Mouse (Mus musculus): Measurements from ENCODE around the gene Cln3. TPM values are rescaled to one million over a fixed set of nuclear protein-coding genes. Genes with fewer than 3 reads are reported as not detected.

Cln3 gene
- polyA plus RNA-seq, 1 experiment, result 3.6 TPM

DNA sequence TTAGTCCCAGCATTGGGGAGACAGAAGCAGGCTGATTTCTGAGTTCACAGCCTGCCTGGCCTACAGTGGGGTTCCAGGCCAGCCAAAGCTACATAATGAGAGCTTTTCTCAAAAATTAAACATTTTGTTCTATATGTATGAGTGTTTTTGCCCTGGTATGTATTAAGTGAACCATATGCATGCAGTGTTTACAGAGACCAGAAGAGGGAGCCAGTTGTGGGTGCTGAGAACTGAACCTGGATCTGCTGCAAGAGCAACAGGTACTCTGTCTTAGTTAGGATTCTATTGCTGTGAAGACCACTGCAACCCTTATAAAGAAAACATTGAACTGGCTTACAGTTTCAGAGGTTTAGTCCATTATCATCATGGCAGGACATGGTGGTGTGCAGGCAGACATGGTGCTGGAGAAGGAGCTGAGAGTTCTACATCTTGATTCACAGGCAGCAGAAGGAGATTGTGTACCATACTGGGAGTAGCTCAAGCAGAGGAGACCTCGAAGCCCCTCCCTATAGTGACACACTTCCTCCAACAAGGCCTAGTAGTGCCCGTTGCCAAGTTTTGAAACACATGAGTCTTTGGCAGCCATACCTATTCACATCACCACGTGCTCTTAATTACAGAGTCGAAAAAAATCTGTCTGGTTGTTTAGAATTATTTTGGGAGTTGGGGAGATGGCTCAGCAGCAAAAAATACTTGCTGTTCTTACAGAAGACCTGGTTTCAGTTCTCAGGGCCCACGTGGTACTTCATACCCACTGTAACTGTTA lies 47.6 kb downstream of the Cln3 start:
- no peak overlapping the region for H3K4me2 ChIP-seq (ENCODE audit: low read depth)
- H3K36me3 ChIP-seq (ENCODE audit: control insufficient read depth, insufficient read depth), result no peaks in the 10 kb centered on the region
- no peak overlapping the region for H3K4me3 ChIP-seq
- H3K27me3 ChIP-seq (ENCODE audit: control insufficient read depth, insufficient read depth, insufficient read length), result peaks cover 15% of the 10 kb centered on the region
- no peak overlapping the region for H3ac ChIP-seq (ENCODE audit: control insufficient read depth, insufficient read length)
- no peak for TF ChIP-seq REST (IDR thresholded peaks at IDR 0.05; ENCODE audit: insufficient read depth, insufficient read length)
- no peak for TF ChIP-seq POLR2A (IDR thresholded peaks at IDR 0.05; ENCODE audit: insufficient read length, low read depth)
- no peak for TF ChIP-seq TCF12 (IDR thresholded peaks at IDR 0.05; ENCODE audit: insufficient read depth, poor library complexity, severe bottlenecking)
- TF ChIP-seq CEBPB (IDR thresholded peaks at IDR 0.05; ENCODE audit: insufficient read depth, poor library complexity, severe bottlenecking), result no peak
- no peak for TF ChIP-seq MAX (IDR thresholded peaks at IDR 0.05; ENCODE audit: low read depth)
- no peak for TF ChIP-seq E2F4 (IDR thresholded peaks at IDR 0.05; ENCODE audit: insufficient read depth)
- no peak for TF ChIP-seq USF1 (IDR thresholded peaks at IDR 0.05; ENCODE audit: low read depth)
- TF ChIP-seq MYOD1 (IDR thresholded peaks at IDR 0.05; ENCODE audit: control insufficient read depth in 1 of 3, insufficient read length in 2 of 3, low read depth in 2 of 3), result no peak
- TF ChIP-seq SRF (IDR thresholded peaks at IDR 0.05; ENCODE audit: control insufficient read depth, insufficient read length, low read depth), result no peak
- no peak for TF ChIP-seq POLR2AphosphoS2 (IDR thresholded peaks at IDR 0.05; ENCODE audit: insufficient read length, low read depth)
- H3K79me2 ChIP-seq (ENCODE audit: control insufficient read depth, insufficient read depth), result no peaks in the 10 kb centered on the region

DNA sequence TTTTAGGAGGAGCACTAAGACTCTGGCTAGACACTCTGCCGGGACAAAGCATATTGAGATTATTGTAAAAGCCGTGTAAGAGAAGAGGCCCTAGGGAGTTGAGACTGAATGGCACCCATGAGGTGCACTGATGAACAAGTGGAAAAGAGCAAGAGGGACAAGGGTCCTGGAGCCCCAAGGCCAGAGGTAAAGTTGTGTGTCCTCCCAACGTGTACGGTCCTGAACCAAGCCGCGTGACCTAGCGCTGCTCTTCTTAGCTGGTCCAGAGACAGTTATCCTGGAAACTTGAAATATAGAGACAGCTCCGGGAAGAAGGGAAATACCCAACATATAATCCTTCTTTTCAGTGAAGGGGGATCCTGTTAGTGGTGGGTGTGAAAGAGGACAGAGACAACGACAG lies 49.2 kb downstream of the Cln3 start:
- no peaks in the 10 kb centered on the region for H3K79me2 ChIP-seq (ENCODE audit: control insufficient read depth, insufficient read depth)
- H3K27me3 ChIP-seq (ENCODE audit: control insufficient read depth, insufficient read depth, insufficient read length), result peaks cover 15% of the 10 kb centered on the region
- H3K36me3 ChIP-seq (ENCODE audit: control insufficient read depth, insufficient read depth), result no peaks in the 10 kb centered on the region
- no peak for TF ChIP-seq REST (IDR thresholded peaks at IDR 0.05; ENCODE audit: insufficient read depth, insufficient read length)
- no peak for TF ChIP-seq SRF (IDR thresholded peaks at IDR 0.05; ENCODE audit: control insufficient read depth, insufficient read length, low read depth)
- TF ChIP-seq USF1 (IDR thresholded peaks at IDR 0.05; ENCODE audit: low read depth), result no peak
- no peak for TF ChIP-seq POLR2AphosphoS2 (IDR thresholded peaks at IDR 0.05; ENCODE audit: insufficient read length, low read depth)
- TF ChIP-seq E2F4 (IDR thresholded peaks at IDR 0.05; ENCODE audit: insufficient read depth), result no peak
- peak overlapping the region; percentile 59 for H3K4me2 ChIP-seq (ENCODE audit: low read depth)
- no peak overlapping the region for H3ac ChIP-seq (ENCODE audit: control insufficient read depth, insufficient read length)
- no peak overlapping the region for H3K4me3 ChIP-seq

DNA sequence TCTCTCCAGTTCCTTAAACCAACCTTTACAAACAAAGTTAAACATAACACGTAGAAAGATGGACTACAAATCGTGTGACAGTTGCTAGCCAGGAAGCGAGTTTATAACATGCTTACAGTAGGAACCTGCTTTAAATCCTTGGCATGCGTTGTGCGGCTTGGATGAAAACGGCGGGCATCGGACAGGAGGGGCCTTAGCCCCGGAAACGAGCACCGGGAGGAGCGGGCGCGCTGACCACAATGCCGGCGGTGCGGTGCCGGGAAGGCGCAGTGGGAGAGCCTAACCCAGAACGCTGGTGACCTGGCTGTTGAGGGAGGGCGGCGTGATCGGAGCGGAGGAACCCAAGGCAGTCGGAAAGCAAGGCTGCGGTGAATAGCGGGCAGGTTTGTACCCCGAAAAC lies 49.9 kb downstream of the Cln3 start:
- Histone ChIP-seq H3K27me3 (ENCODE audit: control insufficient read depth, insufficient read depth, insufficient read length) (peaks cover 15% of the 10 kb centered on the region), H3K36me3 (ENCODE audit: control insufficient read depth, insufficient read depth) (no peaks in the 10 kb centered on the region), H3ac (ENCODE audit: control insufficient read depth, insufficient read length) (no peak overlapping the region), H3K79me2 (ENCODE audit: control insufficient read depth, insufficient read depth) (no peaks in the 10 kb centered on the region), H3K4me3 (no peak overlapping the region), H3K4me2 (ENCODE audit: low read depth) (peak overlapping the region; percentile 59)
- TF ChIP-seq TCF12 (IDR thresholded peaks at IDR 0.05; ENCODE audit: insufficient read depth, poor library complexity, severe bottlenecking) (no peak), SRF (IDR thresholded peaks at IDR 0.05; ENCODE audit: control insufficient read depth, insufficient read length, low read depth) (no peak), E2F4 (IDR thresholded peaks at IDR 0.05; ENCODE audit: insufficient read depth) (no peak), POLR2AphosphoS2 (IDR thresholded peaks at IDR 0.05; ENCODE audit: insufficient read length, low read depth) (no peak), REST (IDR thresholded peaks at IDR 0.05; ENCODE audit: insufficient read depth, insufficient read length) (no peak), POLR2A (IDR thresholded peaks at IDR 0.05; ENCODE audit: insufficient read length, low read depth) (no peak), MYOD1 (IDR thresholded peaks at IDR 0.05; ENCODE audit: control insufficient read depth in 1 of 3, insufficient read length in 2 of 3, low read depth in 2 of 3) (no peak), CEBPB (IDR thresholded peaks at IDR 0.05; ENCODE audit: insufficient read depth, poor library complexity, severe bottlenecking) (no peak), MYOG (IDR thresholded peaks at IDR 0.05; ENCODE audit: control insufficient read depth in 1 of 3, insufficient read depth in 1 of 3, insufficient read length in 2 of 3, low read depth in 2 of 3) (no peak), MAX (IDR thresholded peaks at IDR 0.05; ENCODE audit: low read depth) (no peak), TCF3 (IDR thresholded peaks at IDR 0.05; ENCODE audit: insufficient read length, low read depth) (no peak), USF1 (IDR thresholded peaks at IDR 0.05; ENCODE audit: low read depth) (no peak)

DNA sequence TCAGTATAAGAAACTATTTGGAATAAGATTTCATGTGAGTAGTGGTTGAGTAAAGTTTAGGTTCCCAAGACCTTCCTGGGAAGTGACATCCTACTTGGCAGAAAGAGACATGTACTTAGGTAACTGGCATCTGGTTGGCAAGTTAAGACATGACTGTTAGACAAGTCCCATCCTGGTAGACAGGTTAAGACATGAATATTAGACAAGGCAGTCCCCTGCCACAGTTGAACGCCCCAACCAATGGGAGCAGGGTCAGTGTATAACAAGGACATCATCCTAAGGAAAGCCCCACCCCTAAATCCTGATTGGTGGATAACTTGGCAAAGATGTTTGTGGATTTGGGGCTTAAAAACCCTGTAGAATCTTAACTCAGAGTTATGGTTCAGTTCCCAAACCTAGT lies 52.2 kb downstream of the Cln3 start:
- TF ChIP-seq MYOG (IDR thresholded peaks at IDR 0.05; ENCODE audit: control insufficient read depth in 1 of 3, insufficient read depth in 1 of 3, insufficient read length in 2 of 3, low read depth in 2 of 3) (no peak), TCF3 (IDR thresholded peaks at IDR 0.05; ENCODE audit: insufficient read length, low read depth) (no peak), SRF (IDR thresholded peaks at IDR 0.05; ENCODE audit: control insufficient read depth, insufficient read length, low read depth) (no peak)
- H3K4me2 ChIP-seq (ENCODE audit: low read depth), result no peak overlapping the region
- peaks cover 15% of the 10 kb centered on the region for H3K27me3 ChIP-seq (ENCODE audit: control insufficient read depth, insufficient read depth, insufficient read length)
- H3K79me2 ChIP-seq (ENCODE audit: control insufficient read depth, insufficient read depth), result no peaks in the 10 kb centered on the region
- H3K4me3 ChIP-seq, result no peak overlapping the region
- no peak overlapping the region for H3ac ChIP-seq (ENCODE audit: control insufficient read depth, insufficient read length)
- no peaks in the 10 kb centered on the region for H3K36me3 ChIP-seq (ENCODE audit: control insufficient read depth, insufficient read depth)

DNA sequence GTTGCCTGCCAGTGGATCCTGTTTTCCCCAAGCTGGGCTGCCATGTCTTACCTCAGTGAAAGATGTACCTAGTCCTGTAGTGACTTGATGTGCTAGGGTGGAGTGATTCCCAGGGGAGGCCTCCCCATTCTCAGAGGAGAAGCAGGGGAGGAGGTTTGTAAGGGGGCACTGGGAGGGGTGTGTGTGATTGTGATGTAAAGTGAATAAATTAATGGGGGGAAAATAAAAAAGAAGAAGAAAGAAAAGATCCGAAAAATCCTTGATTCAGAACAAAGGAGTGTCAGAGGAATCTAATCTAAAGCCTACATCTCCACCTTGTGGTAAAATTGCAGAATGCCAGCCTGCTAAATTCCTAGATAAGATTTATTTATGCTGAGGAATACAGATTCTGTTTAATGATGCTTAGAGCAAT lies 57.4 kb downstream of the Cln3 start:
- TF ChIP-seq USF1 (IDR thresholded peaks at IDR 0.05; ENCODE audit: low read depth) (no peak), E2F4 (IDR thresholded peaks at IDR 0.05; ENCODE audit: insufficient read depth) (no peak), MAX (IDR thresholded peaks at IDR 0.05; ENCODE audit: low read depth) (no peak), POLR2A (IDR thresholded peaks at IDR 0.05; ENCODE audit: insufficient read length, low read depth) (no peak), MYOG (IDR thresholded peaks at IDR 0.05; ENCODE audit: control insufficient read depth in 1 of 3, insufficient read depth in 1 of 3, insufficient read length in 2 of 3, low read depth in 2 of 3) (no peak), TCF3 (IDR thresholded peaks at IDR 0.05; ENCODE audit: insufficient read length, low read depth) (no peak), MYOD1 (IDR thresholded peaks at IDR 0.05; ENCODE audit: control insufficient read depth in 1 of 3, insufficient read length in 2 of 3, low read depth in 2 of 3) (no peak), SRF (IDR thresholded peaks at IDR 0.05; ENCODE audit: control insufficient read depth, insufficient read length, low read depth) (no peak), CEBPB (IDR thresholded peaks at IDR 0.05; ENCODE audit: insufficient read depth, poor library complexity, severe bottlenecking) (no peak), REST (IDR thresholded peaks at IDR 0.05; ENCODE audit: insufficient read depth, insufficient read length) (no peak), TCF12 (IDR thresholded peaks at IDR 0.05; ENCODE audit: insufficient read depth, poor library complexity, severe bottlenecking) (no peak), POLR2AphosphoS2 (IDR thresholded peaks at IDR 0.05; ENCODE audit: insufficient read length, low read depth) (no peak)
- H3K79me2 ChIP-seq (ENCODE audit: control insufficient read depth, insufficient read depth), result no peaks in the 10 kb centered on the region
- H3K27me3 ChIP-seq (ENCODE audit: control insufficient read depth, insufficient read depth, insufficient read length), result peaks cover under 1% of the 10 kb centered on the region
- H3ac ChIP-seq (ENCODE audit: control insufficient read depth, insufficient read length), result no peak overlapping the region
- peak overlapping the region; percentile 9 for H3K4me2 ChIP-seq (ENCODE audit: low read depth)
- H3K4me3 ChIP-seq, result no peak overlapping the region
- no peaks in the 10 kb centered on the region for H3K36me3 ChIP-seq (ENCODE audit: control insufficient read depth, insufficient read depth)

All from myocyte (in vitro differentiated cells).